Mouse (Mus musculus): ENCODE data around the gene Adk. TPM values are rescaled to one million over a fixed set of nuclear protein-coding genes. Genes with fewer than 3 reads are reported as not detected.

The Adk gene
- polyA plus RNA-seq, 1 experiment from 2014 or later = 112 TPM

- Histone ChIP-seq H3K27me3 (ENCODE audit: control insufficient read depth, insufficient read depth, low read length) (no peaks in the 10 kb centered on the region), H3K36me3 (ENCODE audit: control insufficient read depth, insufficient read depth, low read length) (0 out of 2 replicates have a peak, but pooled peaks cover 4% of the 10 kb centered on the region), H3K4me3 (ENCODE audit: low read depth, low read length) (no peak overlapping the region), H3K9ac (ENCODE audit: low read length) (no peak overlapping the region), H3K27ac (ENCODE audit: low read depth, low read length) (no peak overlapping the region), H3K4me1 (ENCODE audit: control insufficient read depth, insufficient read depth, low read length) (no peaks in the 10 kb centered on the region), H3K9me3 (ENCODE audit: control insufficient read depth, low read length) (no peaks in the 10 kb centered on the region), H3K4me2 (no peak overlapping the region)
- WGBS = 88% methylated on average over 4 of the region's 4 CpGs
- peak; percentile 8 for DNase-seq (ENCODE audit: low spot score, missing footprints)
- no peak for ATAC-seq (ENCODE audit: low FRiP score)
Observed at GRCm38 (mm10) chr14:21034271-21034670, 18.1 kb upstream of the Adk start.

- DNase-seq (ENCODE audit: low spot score, missing footprints) = peak; percentile 64
- Histone ChIP-seq H3K4me3 (ENCODE audit: low read depth, low read length) (no peak overlapping the region), H3K36me3 (ENCODE audit: control insufficient read depth, insufficient read depth, low read length) (peaks cover 4% of the 10 kb centered on the region; the same call in 1 of the 2 replicates), H3K9me3 (ENCODE audit: control insufficient read depth, low read length) (no peaks in the 10 kb centered on the region), H3K27me3 (ENCODE audit: control insufficient read depth, insufficient read depth, low read length) (no peaks in the 10 kb centered on the region), H3K4me2 (no peak overlapping the region), H3K27ac (ENCODE audit: low read depth, low read length) (no peak overlapping the region), H3K9ac (ENCODE audit: low read length) (no peak overlapping the region), H3K4me1 (ENCODE audit: control insufficient read depth, insufficient read depth, low read length) (no peaks in the 10 kb centered on the region)
- ATAC-seq (ENCODE audit: low FRiP score) = no peak
- WGBS = 96% methylated on average over 3 of the region's 3 CpGs
Observed at GRCm38 (mm10) chr14:21034791-21035190, 17.6 kb upstream of the Adk start.

- Histone ChIP-seq H3K27me3 (ENCODE audit: control insufficient read depth, insufficient read depth, low read length) (no peaks in the 10 kb centered on the region), H3K4me2 (no peak overlapping the region), H3K4me3 (ENCODE audit: low read depth, low read length) (no peak overlapping the region), H3K27ac (ENCODE audit: low read depth, low read length) (no peak overlapping the region), H3K36me3 (ENCODE audit: control insufficient read depth, insufficient read depth, low read length) (peaks cover 2% of the 10 kb centered on the region; the same call in 1 of the 2 replicates), H3K4me1 (ENCODE audit: control insufficient read depth, insufficient read depth, low read length) (no peaks in the 10 kb centered on the region), H3K9me3 (ENCODE audit: control insufficient read depth, low read length) (no peaks in the 10 kb centered on the region), H3K9ac (ENCODE audit: low read length) (no peak overlapping the region)
- ATAC-seq (ENCODE audit: low FRiP score) (no peak), DNase-seq (ENCODE audit: low spot score, missing footprints) (peak; percentile 45)
- 92% methylated on average over 12 of the region's 12 CpGs for WGBS
Observed at GRCm38 (mm10) chr14:21039077-21039476, 13.3 kb upstream of the Adk start.

- H3K27ac ChIP-seq (ENCODE audit: low read depth, low read length) = no peak overlapping the region
- no peaks in the 10 kb centered on the region for H3K27me3 ChIP-seq (ENCODE audit: control insufficient read depth, insufficient read depth, low read length)
- ATAC-seq (ENCODE audit: low FRiP score) (no peak), DNase-seq (ENCODE audit: low spot score, missing footprints) (no peak)
- peaks cover 2% of the 10 kb centered on the region; the same call in 1 of the 2 replicates for H3K36me3 ChIP-seq (ENCODE audit: control insufficient read depth, insufficient read depth, low read length)
- no peak overlapping the region for H3K9ac ChIP-seq (ENCODE audit: low read length)
- H3K4me1 ChIP-seq (ENCODE audit: control insufficient read depth, insufficient read depth, low read length) = no peaks in the 10 kb centered on the region
- no peak overlapping the region for H3K4me2 ChIP-seq
- no peaks in the 10 kb centered on the region for H3K9me3 ChIP-seq (ENCODE audit: control insufficient read depth, low read length)
- no peak overlapping the region for H3K4me3 ChIP-seq (ENCODE audit: low read depth, low read length)
- 87% methylated on average over 4 of the region's 4 CpGs for WGBS
Observed at GRCm38 (mm10) chr14:21039623-21040022, 12.8 kb upstream of the Adk start.

DNA sequence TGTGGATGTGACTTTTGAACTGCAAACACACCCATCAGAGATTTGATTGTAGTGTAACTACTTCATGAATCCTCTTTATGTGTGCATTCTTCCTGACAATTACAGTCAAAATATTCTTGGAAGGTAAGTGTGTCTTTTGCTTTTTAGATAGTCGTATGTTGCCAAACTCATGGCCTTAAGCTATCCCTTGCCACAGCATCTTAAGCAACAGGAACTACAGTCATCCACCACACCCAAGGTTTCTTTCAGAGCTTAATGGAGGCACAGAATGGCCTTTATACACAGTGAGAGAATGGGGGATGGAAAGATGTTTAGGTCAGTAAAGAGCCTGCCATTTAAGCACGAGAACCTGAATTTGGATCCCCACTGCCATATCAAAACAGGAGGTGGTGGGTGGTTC lies 4.5 kb upstream of the Adk start:
- Histone ChIP-seq H3K4me1 (ENCODE audit: control insufficient read depth, insufficient read depth, low read length) (peaks cover 4% of the 10 kb centered on the region; the same call in 1 of the 2 replicates), H3K9ac (ENCODE audit: low read length) (no peak overlapping the region)
- WGBS = 87% methylated on average over 2 of the region's 2 CpGs

DNA sequence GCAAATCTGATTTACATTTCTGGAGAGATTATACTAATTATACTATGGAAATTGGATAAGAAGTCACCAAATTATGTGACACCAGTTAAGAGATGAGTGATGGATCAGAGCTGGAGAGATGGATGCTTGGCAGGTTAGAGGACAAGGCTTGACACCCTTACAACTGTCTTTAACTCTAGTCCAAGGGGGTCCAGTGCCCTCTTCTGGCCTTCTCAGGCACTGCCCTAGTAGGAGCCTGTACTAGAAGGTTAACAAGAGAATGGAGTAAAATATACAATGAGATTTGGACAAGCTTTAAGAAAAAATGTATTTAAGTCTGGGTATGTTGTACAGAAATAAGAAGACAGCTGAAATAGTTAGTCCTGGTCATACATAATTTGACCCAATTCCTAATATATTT lies 3.5 kb upstream of the Adk start:
- Histone ChIP-seq H3K36me3 (ENCODE audit: control insufficient read depth, insufficient read depth, low read length) (no peaks in the 10 kb centered on the region), H3K4me3 (ENCODE audit: low read depth, low read length) (no peak overlapping the region), H3K27me3 (ENCODE audit: control insufficient read depth, insufficient read depth, low read length) (no peaks in the 10 kb centered on the region), H3K9ac (ENCODE audit: low read length) (no peak overlapping the region), H3K9me3 (ENCODE audit: control insufficient read depth, low read length) (no peaks in the 10 kb centered on the region), H3K4me2 (no peak overlapping the region), H3K27ac (ENCODE audit: low read depth, low read length) (no peak overlapping the region), H3K4me1 (ENCODE audit: control insufficient read depth, insufficient read depth, low read length) (peaks cover 4% of the 10 kb centered on the region; the same call in 1 of the 2 replicates)
- DNase-seq (ENCODE audit: low spot score, missing footprints) (no peak), ATAC-seq (ENCODE audit: low FRiP score) (no peak)

More for the DNA sequence above, 4.5 kb upstream of the Adk start:
- ATAC-seq (ENCODE audit: low FRiP score) (no peak), DNase-seq (ENCODE audit: low spot score, missing footprints) (no peak)
- Histone ChIP-seq H3K4me2 (no peak overlapping the region), H3K4me3 (ENCODE audit: low read depth, low read length) (no peak overlapping the region), H3K9me3 (ENCODE audit: control insufficient read depth, low read length) (no peaks in the 10 kb centered on the region), H3K27me3 (ENCODE audit: control insufficient read depth, insufficient read depth, low read length) (no peaks in the 10 kb centered on the region), H3K36me3 (ENCODE audit: control insufficient read depth, insufficient read depth, low read length) (no peaks in the 10 kb centered on the region), H3K27ac (ENCODE audit: low read depth, low read length) (no peak overlapping the region)

GRCm38 (mm10) chr14:21050734-21051133 lies 1.6 kb upstream of the Adk start:
- Histone ChIP-seq H3K9me3 (ENCODE audit: control insufficient read depth, low read length) (no peaks in the 10 kb centered on the region), H3K27ac (ENCODE audit: low read depth, low read length) (no peak overlapping the region), H3K36me3 (ENCODE audit: control insufficient read depth, insufficient read depth, low read length) (no peaks in the 10 kb centered on the region), H3K4me3 (ENCODE audit: low read depth, low read length) (no peak overlapping the region), H3K4me2 (no peak overlapping the region), H3K9ac (ENCODE audit: low read length) (no peak overlapping the region), H3K4me1 (ENCODE audit: control insufficient read depth, insufficient read depth, low read length) (peaks cover 4% of the 10 kb centered on the region; the same call in 1 of the 2 replicates), H3K27me3 (ENCODE audit: control insufficient read depth, insufficient read depth, low read length) (no peaks in the 10 kb centered on the region)
- DNase-seq (ENCODE audit: low spot score, missing footprints) = peak; percentile 93
- 75% methylated on average over 3 of the region's 3 CpGs for WGBS
- ATAC-seq (ENCODE audit: low FRiP score) = no peak

DNA sequence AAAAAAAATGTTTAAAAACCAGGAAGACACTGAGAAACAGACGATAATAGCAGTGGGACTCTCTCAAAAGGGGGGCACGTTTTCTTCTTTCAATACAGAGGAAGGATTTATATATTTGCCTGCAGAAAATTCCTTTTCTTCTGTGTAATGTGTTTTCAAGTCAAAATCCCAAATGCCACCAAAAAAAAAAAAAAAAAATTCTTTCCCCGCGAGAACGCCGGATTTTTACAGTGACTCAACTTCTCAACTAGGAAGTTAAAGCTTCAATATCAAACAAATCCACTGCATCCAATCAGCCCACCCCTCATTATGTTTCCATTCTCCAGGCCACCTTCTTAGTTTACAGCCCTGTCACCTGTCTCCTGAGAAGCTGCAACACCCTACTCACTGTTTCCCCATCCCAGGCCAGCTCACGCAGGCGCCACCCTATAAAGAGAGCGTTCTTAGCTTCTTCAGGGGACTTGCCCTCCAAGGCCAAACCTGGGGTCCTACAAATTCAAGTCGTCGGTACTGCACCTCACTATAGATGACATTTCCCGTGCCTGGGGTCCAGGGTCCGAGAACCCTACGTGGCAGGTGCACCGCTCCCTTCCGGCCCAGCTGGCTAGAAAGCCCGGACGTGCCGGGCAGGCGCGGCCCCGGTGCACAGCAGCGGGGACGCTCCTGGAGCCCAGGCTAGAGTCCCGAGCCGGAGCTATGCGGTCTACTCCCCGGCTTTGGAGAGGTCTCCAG lies 828 bp upstream of the Adk start:
- Histone ChIP-seq H3K4me3 (ENCODE audit: low read depth, low read length) (peak overlapping the region; percentile 85), H3K9ac (ENCODE audit: low read length) (peak overlapping the region; percentile 82), H3K4me1 (ENCODE audit: control insufficient read depth, insufficient read depth, low read length) (peaks cover 4% of the 10 kb centered on the region; the same call in 1 of the 2 replicates), H3K27me3 (ENCODE audit: control insufficient read depth, insufficient read depth, low read length) (no peaks in the 10 kb centered on the region), H3K27ac (ENCODE audit: low read depth, low read length) (peak overlapping the region; percentile 78), H3K4me2 (peak overlapping the region; percentile 96), H3K36me3 (ENCODE audit: control insufficient read depth, insufficient read depth, low read length) (no peaks in the 10 kb centered on the region), H3K9me3 (ENCODE audit: control insufficient read depth, low read length) (no peaks in the 10 kb centered on the region)
- WGBS = 10% methylated on average over 28 of the region's 28 CpGs
- DNase-seq (ENCODE audit: low spot score, missing footprints) = no peak
- ATAC-seq (ENCODE audit: low FRiP score) = peak; percentile 10

DNA sequence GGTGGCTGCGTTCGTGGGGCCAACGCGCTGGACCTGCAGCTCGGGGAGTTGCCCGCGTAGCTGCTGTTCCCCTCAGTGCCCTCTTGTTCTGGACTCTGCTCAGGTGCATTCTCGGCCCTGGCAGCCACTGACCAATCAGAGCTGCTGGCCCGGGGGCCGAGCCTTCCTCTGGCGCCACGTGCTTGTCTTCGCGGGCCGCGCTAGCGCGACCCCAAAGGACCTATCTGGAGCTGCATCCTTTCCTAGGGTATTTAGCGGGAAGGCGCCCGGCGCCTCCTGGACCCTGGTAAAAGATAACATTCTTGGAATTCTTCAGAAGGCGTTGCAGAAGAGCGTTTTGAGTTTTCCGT lies 382 bp downstream of the Adk start:
- H3K36me3 ChIP-seq (ENCODE audit: control insufficient read depth, insufficient read depth, low read length) = no peaks in the 10 kb centered on the region
- peak; percentile 96 for DNase-seq (ENCODE audit: low spot score, missing footprints)
- no peaks in the 10 kb centered on the region for H3K9me3 ChIP-seq (ENCODE audit: control insufficient read depth, low read length)
- H3K27me3 ChIP-seq (ENCODE audit: control insufficient read depth, insufficient read depth, low read length) = no peaks in the 10 kb centered on the region
- peak overlapping the region; percentile 82 for H3K9ac ChIP-seq (ENCODE audit: low read length)
- H3K4me3 ChIP-seq (ENCODE audit: low read depth, low read length) = peak overlapping the region; percentile 85
- H3K27ac ChIP-seq (ENCODE audit: low read depth, low read length) = peak overlapping the region; percentile 78
- WGBS = under 1% methylated on average over 25 of the region's 25 CpGs
- H3K4me1 ChIP-seq (ENCODE audit: control insufficient read depth, insufficient read depth, low read length) = peaks cover 4% of the 10 kb centered on the region; the same call in 1 of the 2 replicates
- ATAC-seq (ENCODE audit: low FRiP score) = peak; percentile 81; the same call in 1 of the 2 replicates
- peak overlapping the region; percentile 96 for H3K4me2 ChIP-seq

Data from midbrain, embryonic 11.5 days (tissue).